Mouse (Mus musculus) stomach, embryonic 15.5 days (tissue): ENCODE measurements around the gene Dnah2. TPM values are rescaled to one million over a fixed set of nuclear protein-coding genes. Genes with fewer than 3 reads are reported as not detected.

Experiments used
- ATAC-seq: fragments of 200-750 bp; cut with Nextera tagmentation; 2 replicates; pipeline ENCODE4 v1.8.0; 2017; ENCODE audit warnings: low read depth, moderate number of reproducible peaks, moderate TSS enrichment; ENCODE audit not compliant: insufficient read depth, low FRiP score
- H3K27ac ChIP-seq: fragments of 300-500 bp; sonication (generic); 2 replicates; pipeline ENCODE4 v1.5.1; 2015; ENCODE audit warnings: mild to moderate bottlenecking, inconsistent platforms
- H3K27me3 ChIP-seq: fragments of 300-500 bp; sonication (generic); replicated peaks from 2 replicates; pipeline ENCODE4 v1.6.1; 2015; ENCODE audit warnings: inconsistent platforms
- H3K36me3 ChIP-seq: fragments of 300-500 bp; sonication (generic); 2 replicates; pipeline ENCODE4 v1.6.1; 2015; ENCODE audit warnings: inconsistent platforms
- H3K4me1 ChIP-seq: fragments of 300-500 bp; sonication (generic); 2 replicates; pipeline ENCODE4 v1.6.1; 2015; ENCODE audit warnings: inconsistent platforms
- H3K4me2 ChIP-seq: fragments of 300-500 bp; sonication (generic); 2 replicates; pipeline ENCODE4 v1.6.1; 2015; ENCODE audit warnings: mild to moderate bottlenecking, inconsistent platforms
- H3K4me3 ChIP-seq: fragments of 300-500 bp; sonication (generic); replicated peaks from 2 replicates; pipeline ENCODE4 v1.5.1; 2015; ENCODE audit warnings: inconsistent platforms
- H3K9ac ChIP-seq: fragments of 300-500 bp; sonication (generic); 2 replicates; pipeline ENCODE4 v1.6.1; 2015; ENCODE audit warnings: inconsistent platforms
- H3K9me3 ChIP-seq: fragments of 300-500 bp; sonication (generic); 2 replicates; pipeline ENCODE4 v1.6.1; 2016; ENCODE audit warnings: inconsistent platforms
- WGBS: fragments of 180-500 bp; shearing (Covaris S2); methylation state at CpG from one replicate; pipeline ENCODE4 v1.1.7; 2015; 5-methylcytosine and 5-hydroxymethylcytosine counted together
- polyA plus RNA-seq: library from polyadenylated mRNA; unstranded; fragments of >200 nt; fragmentation: Nextera tagmentation; extraction: Ambion mirVana; gene quantifications from 2 replicates; pipeline ENCODE4 v1.2.1, GENCODE M21; 2015

Gene Dnah2
- polyA plus RNA-seq, 1 experiment from 2014 or later: 0.81 TPM

DNA sequence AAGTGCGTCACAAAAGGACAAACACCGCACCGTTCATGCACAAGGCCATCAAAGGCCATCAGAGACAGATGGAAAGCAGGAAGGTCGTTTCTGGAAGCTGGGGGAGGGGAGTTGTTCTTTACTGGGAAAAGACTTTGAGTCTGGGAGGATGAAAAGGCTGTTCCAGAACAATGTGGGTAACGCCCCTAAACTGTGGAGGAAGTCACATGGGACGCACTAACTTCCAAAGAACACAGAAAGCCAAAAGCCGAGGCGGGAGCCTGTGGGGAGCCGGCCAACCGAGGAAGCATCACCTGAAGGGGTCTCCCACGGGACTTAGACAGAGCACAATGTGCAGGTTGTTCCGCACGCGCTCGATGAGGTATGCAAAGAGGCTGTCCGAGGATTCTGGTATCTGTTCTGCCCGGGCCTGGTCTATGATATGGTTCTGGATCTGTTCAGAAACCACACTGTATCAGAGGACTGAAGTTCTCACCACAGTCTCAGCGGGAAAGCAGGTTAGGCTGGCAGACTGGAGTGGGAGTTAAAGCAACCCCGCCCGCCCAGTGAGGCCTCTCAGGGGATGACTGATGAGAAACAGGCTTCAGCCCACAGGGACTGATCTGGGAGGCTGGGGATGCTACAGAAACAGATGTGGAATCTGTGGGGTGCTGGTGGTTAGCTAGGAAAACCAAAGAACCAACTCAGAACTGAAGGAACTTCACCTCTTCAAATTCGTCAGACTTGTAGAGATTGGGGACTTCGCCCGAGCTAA is 96.6 kb downstream of the Dnah2 start:
- ATAC-seq: peak; percentile 54; the same call in 1 of the 2 replicates

DNA sequence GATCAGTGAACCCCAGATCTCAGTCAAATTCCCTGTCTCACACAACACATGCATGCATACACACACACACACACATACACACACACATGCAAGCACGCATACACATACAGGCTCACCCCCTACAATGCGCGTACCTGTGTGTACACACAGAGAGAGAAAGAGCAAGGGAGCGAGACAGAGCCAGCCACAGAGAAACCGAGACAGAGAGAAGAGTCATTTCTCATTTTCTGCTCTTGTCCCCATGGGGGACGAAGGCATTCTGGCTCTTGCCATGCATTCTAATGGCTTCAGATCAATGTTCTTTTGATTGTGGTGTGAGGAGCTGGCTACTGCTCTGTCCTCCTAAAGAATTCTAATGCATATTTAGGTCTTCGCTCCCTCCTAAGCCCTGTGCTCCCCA is 101.6 kb downstream of the Dnah2 start:
- Histone ChIP-seq H3K4me3 (no peak overlapping the region), H3K9me3 (no peaks in the 10 kb centered on the region), H3K4me1 (peaks cover 11% of the 10 kb centered on the region), H3K4me2 (no peak overlapping the region), H3K36me3 (no peaks in the 10 kb centered on the region), H3K27ac (no peak overlapping the region), H3K27me3 (no peaks in the 10 kb centered on the region), H3K9ac (no peak overlapping the region)
- 88% methylated on average over 7 of the region's 7 CpGs for WGBS
- ATAC-seq: no peak

More for the DNA sequence above, 96.6 kb downstream of the Dnah2 start:
- Histone ChIP-seq H3K27ac (peak overlapping the region; percentile 23; the same call in 1 of the 2 replicates), H3K4me3 (no peak overlapping the region), H3K9ac (no peak overlapping the region), H3K4me2 (peak overlapping the region; percentile 35), H3K9me3 (no peaks in the 10 kb centered on the region), H3K36me3 (no peaks in the 10 kb centered on the region), H3K27me3 (no peaks in the 10 kb centered on the region), H3K4me1 (peaks cover 14% of the 10 kb centered on the region)
- WGBS: 54% methylated on average over 23 of the region's 23 CpGs

DNA sequence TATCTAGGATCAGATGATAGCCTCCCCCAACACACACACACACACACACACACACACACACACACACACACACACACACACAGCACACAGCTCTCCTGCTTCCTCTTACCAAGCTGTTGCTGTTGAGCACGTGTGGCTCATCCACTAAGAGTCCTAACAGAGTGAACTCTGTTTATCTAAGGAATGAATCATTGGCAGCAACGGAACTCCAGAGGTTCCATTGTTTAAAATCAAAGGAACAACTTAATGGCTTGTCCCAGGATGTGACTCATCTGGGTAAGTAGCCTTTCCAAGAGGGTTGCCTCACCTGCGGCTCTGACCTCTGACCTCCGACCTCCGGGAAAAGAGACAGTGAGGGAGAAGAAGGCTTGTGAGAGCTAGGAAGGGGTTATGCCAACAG is 105.6 kb downstream of the Dnah2 start:
- peak; percentile 84 for ATAC-seq
- Histone ChIP-seq H3K4me2 (no peak overlapping the region), H3K27me3 (no peaks in the 10 kb centered on the region), H3K9ac (no peak overlapping the region), H3K4me3 (no peak overlapping the region), H3K9me3 (no peaks in the 10 kb centered on the region), H3K4me1 (peaks cover 7% of the 10 kb centered on the region; the same call in 1 of the 2 replicates), H3K27ac (peak overlapping the region; percentile 57), H3K36me3 (no peaks in the 10 kb centered on the region)
- WGBS: 13% methylated on average over 5 of the region's 5 CpGs

DNA sequence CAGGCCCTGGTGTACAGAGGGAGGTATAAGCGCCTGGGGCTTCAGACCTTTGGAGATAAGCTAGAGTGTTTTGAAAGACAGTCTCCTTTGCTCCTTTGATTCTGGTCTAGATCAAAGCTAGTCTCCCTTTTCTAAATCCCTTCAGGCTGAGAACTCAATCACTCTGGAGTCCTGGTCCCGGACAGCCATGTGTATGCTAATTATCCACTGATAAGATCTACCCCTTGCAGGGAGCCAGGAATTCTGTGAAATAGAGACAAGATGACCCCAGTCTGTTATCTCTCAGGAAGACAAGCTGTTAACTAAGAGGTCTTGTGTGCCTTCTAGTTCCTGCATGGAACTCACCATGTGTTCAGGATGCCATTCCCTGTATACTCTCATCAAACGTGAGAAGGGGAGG is 111.6 kb downstream of the Dnah2 start:
- no peaks in the 10 kb centered on the region for H3K36me3 ChIP-seq
- no peaks in the 10 kb centered on the region for H3K9me3 ChIP-seq
- no peaks in the 10 kb centered on the region for H3K27me3 ChIP-seq
- H3K9ac ChIP-seq: no peak overlapping the region
- H3K4me2 ChIP-seq: no peak overlapping the region
- H3K4me3 ChIP-seq: no peak overlapping the region
- 46% methylated on average over 3 of the region's 3 CpGs for WGBS
- H3K27ac ChIP-seq: no peak overlapping the region
- H3K4me1 ChIP-seq: peaks cover 5% of the 10 kb centered on the region; the same call in 1 of the 2 replicates
- ATAC-seq: no peak

DNA sequence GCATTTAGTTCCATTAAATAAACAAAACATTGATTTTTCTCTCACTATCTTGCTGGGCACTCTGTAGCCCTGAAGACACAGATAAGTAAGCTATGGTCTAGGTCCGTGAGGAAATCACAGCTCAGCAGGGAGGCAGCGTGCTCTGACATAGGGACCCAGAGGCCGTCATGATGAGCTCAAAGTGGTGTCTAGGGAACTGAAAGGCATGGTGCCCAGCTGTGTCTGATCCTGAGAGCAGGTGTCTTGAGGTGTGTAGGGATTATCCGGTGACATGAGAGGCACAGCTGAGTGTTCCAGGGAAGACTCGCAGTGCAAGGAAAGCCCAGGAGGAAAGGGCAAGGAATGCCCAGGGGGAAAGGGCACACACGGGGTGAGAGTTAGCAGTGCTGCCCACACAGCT is 115.7 kb downstream of the Dnah2 start:
- no peak for ATAC-seq
- Histone ChIP-seq H3K36me3 (no peaks in the 10 kb centered on the region), H3K9ac (no peak overlapping the region), H3K4me2 (no peak overlapping the region), H3K4me3 (no peak overlapping the region), H3K9me3 (no peaks in the 10 kb centered on the region), H3K4me1 (peaks cover 15% of the 10 kb centered on the region), H3K27ac (no peak overlapping the region), H3K27me3 (no peaks in the 10 kb centered on the region)
- 63% methylated on average over 6 of the region's 6 CpGs for WGBS

DNA sequence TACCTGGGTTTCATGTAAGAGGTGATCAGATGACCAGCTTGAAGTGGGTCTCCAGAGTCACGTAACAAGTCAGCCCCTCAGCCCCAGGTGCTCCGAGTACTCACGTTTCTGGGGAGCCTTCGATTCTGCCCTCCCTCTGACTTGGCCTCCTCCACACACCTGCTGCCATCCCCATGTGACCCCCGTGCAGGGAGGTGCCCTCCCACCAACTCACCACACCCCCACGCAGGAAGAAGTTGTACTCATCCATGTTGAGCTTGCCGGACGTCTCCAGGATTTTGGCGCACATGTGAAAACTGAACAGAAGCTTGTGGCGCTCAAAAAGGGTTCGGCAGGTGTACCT is 116.3 kb downstream of the Dnah2 start:
- ATAC-seq: no peak
- peaks cover 15% of the 10 kb centered on the region for H3K4me1 ChIP-seq
- H3K27me3 ChIP-seq: no peaks in the 10 kb centered on the region
- H3K4me3 ChIP-seq: no peak overlapping the region
- no peak overlapping the region for H3K4me2 ChIP-seq
- no peak overlapping the region for H3K27ac ChIP-seq
- H3K9ac ChIP-seq: no peak overlapping the region
- 65% methylated on average over 11 of the region's 11 CpGs for WGBS
- H3K9me3 ChIP-seq: no peaks in the 10 kb centered on the region
- H3K36me3 ChIP-seq: no peaks in the 10 kb centered on the region

DNA sequence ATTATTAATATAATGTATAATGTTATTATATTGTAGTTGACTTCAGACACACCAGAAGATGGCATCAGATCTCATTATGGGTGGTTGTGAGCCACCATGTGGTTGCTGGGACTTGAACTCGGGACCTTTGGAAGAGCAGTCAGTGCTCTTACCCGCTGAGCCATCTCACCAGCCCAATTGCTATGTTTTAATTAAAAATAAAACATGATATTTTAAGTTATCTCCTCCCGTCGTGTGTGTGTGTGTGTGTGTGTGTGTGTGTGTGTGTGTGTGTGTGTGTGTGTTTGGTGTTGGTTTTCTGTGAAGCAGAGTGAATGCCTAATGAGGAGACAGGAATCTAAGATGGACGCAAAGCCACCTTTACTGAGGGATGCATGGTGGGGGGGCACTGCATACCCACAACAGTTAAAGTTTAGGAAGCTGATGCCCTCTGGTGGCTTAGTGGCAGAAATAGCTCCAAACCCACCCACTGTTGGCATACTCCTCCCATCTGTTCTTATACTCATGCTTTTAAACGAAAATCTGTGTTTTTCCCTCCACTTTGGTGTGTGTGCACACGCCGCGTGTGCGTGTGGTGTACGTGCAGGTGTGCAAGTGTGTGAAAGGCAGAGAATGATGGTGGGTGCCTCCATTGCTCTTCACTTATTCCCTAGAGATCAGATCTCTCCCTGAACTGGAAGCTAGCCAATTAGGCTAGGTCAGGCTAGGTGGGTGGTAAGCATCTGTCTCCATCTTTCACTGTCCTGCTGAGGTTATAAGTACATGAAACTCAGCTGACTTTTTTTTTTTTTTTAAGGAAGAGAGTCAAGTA is 116.9 kb downstream of the Dnah2 start:
- ATAC-seq: peak; percentile 20; the same call in 1 of the 2 replicates

DNA sequence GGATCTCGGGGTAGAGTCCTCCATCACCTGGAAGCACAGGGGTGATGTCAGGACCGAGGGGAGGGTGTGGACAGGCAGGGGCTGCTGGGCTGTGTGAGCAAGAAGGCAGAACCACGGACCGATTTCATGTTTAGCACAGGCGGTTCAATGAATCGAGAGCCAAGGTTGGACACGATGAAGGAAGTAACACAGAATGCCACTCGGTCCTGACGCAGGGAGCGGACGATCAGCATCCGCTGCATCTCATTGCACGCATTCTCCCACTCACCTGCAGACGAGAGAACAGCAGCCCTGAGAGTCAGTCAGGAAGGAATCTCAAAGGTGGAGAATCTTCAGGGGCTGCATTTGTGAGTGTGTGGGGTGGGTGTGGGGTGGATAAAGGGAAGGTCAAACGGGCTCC is 118.3 kb downstream of the Dnah2 start:
- ATAC-seq: no peak
- no peaks in the 10 kb centered on the region for H3K27me3 ChIP-seq
- no peaks in the 10 kb centered on the region for H3K9me3 ChIP-seq
- H3K36me3 ChIP-seq: no peaks in the 10 kb centered on the region
- no peak overlapping the region for H3K4me2 ChIP-seq
- no peak overlapping the region for H3K27ac ChIP-seq
- WGBS: 87% methylated on average over 15 of the region's 15 CpGs
- no peak overlapping the region for H3K9ac ChIP-seq
- peaks cover 15% of the 10 kb centered on the region for H3K4me1 ChIP-seq
- H3K4me3 ChIP-seq: no peak overlapping the region

More for the DNA sequence above, 116.9 kb downstream of the Dnah2 start:
- H3K9me3 ChIP-seq: no peaks in the 10 kb centered on the region
- H3K4me1 ChIP-seq: peaks cover 15% of the 10 kb centered on the region
- H3K4me2 ChIP-seq: peak overlapping the region; percentile 19; the same call in 1 of the 2 replicates
- no peaks in the 10 kb centered on the region for H3K27me3 ChIP-seq
- H3K36me3 ChIP-seq: no peaks in the 10 kb centered on the region
- no peak overlapping the region for H3K4me3 ChIP-seq
- no peak overlapping the region for H3K27ac ChIP-seq
- no peak overlapping the region for H3K9ac ChIP-seq
- WGBS: 37% methylated on average over 11 of the region's 11 CpGs

DNA sequence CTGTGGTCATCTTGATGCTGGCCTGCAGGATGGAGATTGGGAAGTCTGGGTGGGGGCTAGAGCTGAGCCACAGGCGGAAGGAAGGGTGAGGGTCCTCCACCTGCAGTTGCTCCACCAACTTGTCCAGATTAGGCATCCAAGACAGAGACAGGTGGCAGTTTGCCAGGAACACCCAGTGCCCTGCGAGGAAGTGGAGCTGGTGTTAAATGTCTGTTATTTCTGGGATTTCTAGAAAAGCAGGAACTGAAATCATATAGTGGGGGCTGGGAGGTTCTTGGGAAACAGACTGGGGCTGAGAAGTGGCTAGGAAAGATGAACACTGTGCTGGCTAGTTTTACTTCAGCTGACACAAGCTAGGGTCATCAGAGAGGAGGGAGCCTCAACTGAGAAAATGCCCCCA is 119.6 kb downstream of the Dnah2 start:
- Histone ChIP-seq H3K4me2 (no peak overlapping the region), H3K4me1 (peaks cover 15% of the 10 kb centered on the region), H3K27ac (no peak overlapping the region), H3K9ac (no peak overlapping the region), H3K36me3 (no peaks in the 10 kb centered on the region), H3K27me3 (no peaks in the 10 kb centered on the region), H3K4me3 (no peak overlapping the region), H3K9me3 (no peaks in the 10 kb centered on the region)
- ATAC-seq: no peak
- WGBS: 18% methylated on average over 2 of the region's 2 CpGs

DNA sequence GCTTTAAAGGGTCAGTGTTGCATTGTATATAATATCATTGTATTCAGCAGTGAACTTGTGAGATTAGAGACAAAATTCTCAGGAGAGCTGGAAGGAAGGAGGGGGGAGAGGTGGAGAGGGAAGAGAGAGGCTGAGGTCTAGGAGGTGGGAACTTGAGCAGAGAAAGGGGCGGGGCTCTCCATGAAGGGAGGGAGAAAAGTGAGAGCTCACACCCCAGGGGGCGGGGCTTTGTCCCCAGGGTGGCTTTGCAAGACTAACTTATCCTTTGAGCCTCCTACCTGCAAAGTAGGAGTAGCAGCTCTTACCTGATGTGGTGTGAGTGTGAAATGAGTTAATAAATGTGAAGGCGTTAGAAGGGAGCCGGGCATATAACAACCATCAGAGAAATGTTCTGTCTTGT is 120.2 kb downstream of the Dnah2 start:
- Histone ChIP-seq H3K4me3 (no peak overlapping the region), H3K4me2 (peak overlapping the region; percentile 11; the same call in 1 of the 2 replicates), H3K9ac (no peak overlapping the region), H3K9me3 (no peaks in the 10 kb centered on the region), H3K27ac (no peak overlapping the region), H3K4me1 (peaks cover 15% of the 10 kb centered on the region), H3K27me3 (no peaks in the 10 kb centered on the region), H3K36me3 (no peaks in the 10 kb centered on the region)
- 18% methylated on average over 4 of the region's 4 CpGs for WGBS
- ATAC-seq: peak; percentile 48; the same call in 1 of the 2 replicates

DNA sequence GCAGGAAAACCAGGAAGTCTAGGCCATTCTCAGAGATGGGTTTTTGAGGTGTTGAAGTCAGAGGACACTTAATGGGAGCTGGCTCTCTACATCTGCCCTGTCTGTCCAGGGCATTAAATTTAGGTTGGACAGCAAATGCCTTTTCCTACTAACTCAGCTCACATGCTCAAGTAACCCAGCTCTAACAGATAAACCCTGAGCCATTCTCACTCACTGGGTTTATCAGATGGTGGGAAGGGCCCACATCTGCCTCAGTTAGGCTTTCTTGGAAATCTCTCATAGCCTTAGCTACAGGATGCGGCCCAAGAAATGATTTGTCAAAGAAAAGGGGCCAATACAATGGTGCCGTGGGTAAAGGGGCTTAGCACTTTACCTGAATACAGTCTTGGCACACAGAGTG is 122.7 kb downstream of the Dnah2 start:
- H3K27me3 ChIP-seq: peaks cover 5% of the 10 kb centered on the region; the same call in 1 of the 2 replicates
- no peak overlapping the region for H3K4me3 ChIP-seq
- no peak overlapping the region for H3K27ac ChIP-seq
- H3K9ac ChIP-seq: no peak overlapping the region
- 79% methylated on average over 2 of the region's 2 CpGs for WGBS
- no peaks in the 10 kb centered on the region for H3K36me3 ChIP-seq
- ATAC-seq: no peak
- H3K4me1 ChIP-seq: peaks cover 12% of the 10 kb centered on the region
- no peak overlapping the region for H3K4me2 ChIP-seq
- no peaks in the 10 kb centered on the region for H3K9me3 ChIP-seq

DNA sequence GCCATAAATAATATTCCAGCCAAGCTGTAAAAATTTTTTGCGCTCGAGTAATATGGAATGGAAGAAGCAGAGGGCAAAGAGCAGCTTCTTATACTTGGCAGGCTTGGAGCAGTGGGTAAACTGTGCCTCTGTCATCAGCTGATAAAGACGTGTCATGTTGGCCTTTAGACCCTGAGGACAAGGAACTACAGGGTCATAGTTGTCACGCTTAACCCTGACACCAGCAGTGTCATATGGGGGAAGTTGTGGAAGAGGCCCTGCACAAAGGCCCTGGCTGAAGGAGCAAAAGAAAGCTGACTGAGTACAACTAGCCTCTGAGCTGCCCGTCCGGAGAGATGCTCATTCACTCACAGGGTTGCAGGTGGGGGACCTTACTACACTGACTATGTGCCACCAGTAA is 125.0 kb downstream of the Dnah2 start:
- Histone ChIP-seq H3K9me3 (no peaks in the 10 kb centered on the region), H3K36me3 (no peaks in the 10 kb centered on the region), H3K4me3 (no peak overlapping the region), H3K27ac (no peak overlapping the region), H3K27me3 (peaks cover 10% of the 10 kb centered on the region; the same call in 1 of the 2 replicates), H3K9ac (no peak overlapping the region), H3K4me1 (peaks cover 26% of the 10 kb centered on the region), H3K4me2 (no peak overlapping the region)
- 61% methylated on average over 6 of the region's 6 CpGs for WGBS
- ATAC-seq: no peak
